15 mouse cellular contexts compared by ENCODE assay signal in genomic region chr19:20707159-20707558, GRCm38 (mm10). TPM values are rescaled to one million over a fixed set of nuclear protein-coding genes. Genes with fewer than 3 reads are reported as not detected.
"Had no signal": no experiment of that assay in that cellular context is flagged by ENCODE, and none has a peak within 500 bp of the region (broad histone marks: within the 10 kb centered on the region; RNA-seq: fewer than 3 reads in every experiment).

No protein-coding gene starts in this region.

- H3K4me3 ChIP-seq: embryonic facial prominence, embryonic 10.5 days; embryonic facial prominence, embryonic 12.5 days; embryonic facial prominence, embryonic 13.5 days; embryonic facial prominence, embryonic 15.5 days; erythroblast, embryonic 14.5 days; forebrain, embryonic 10.5 days; forebrain, embryonic 12.5 days; forebrain, embryonic 13.5 days; forebrain, embryonic 15.5 days; gastrocnemius, adult 2 months; heart, adult 2 months had no signal

- H3K27me3 ChIP-seq: embryonic facial prominence, embryonic 12.5 days; embryonic facial prominence, embryonic 13.5 days; embryonic facial prominence, embryonic 15.5 days; forebrain, embryonic 12.5 days; forebrain, embryonic 13.5 days; forebrain, embryonic 15.5 days had no signal

- H3K4me2 ChIP-seq: embryonic facial prominence, embryonic 12.5 days; embryonic facial prominence, embryonic 13.5 days; embryonic facial prominence, embryonic 15.5 days; forebrain, embryonic 12.5 days; forebrain, embryonic 13.5 days; forebrain, embryonic 15.5 days had no signal

- H3K9ac ChIP-seq: embryonic facial prominence, embryonic 12.5 days; embryonic facial prominence, embryonic 13.5 days; embryonic facial prominence, embryonic 15.5 days; forebrain, embryonic 12.5 days; forebrain, embryonic 13.5 days; forebrain, embryonic 15.5 days; forebrain, postnatal 0 days had no signal

- H3K9me3 ChIP-seq: embryonic facial prominence, embryonic 10.5 days; embryonic facial prominence, embryonic 12.5 days; embryonic facial prominence, embryonic 13.5 days; embryonic facial prominence, embryonic 15.5 days; forebrain, embryonic 10.5 days; forebrain, embryonic 12.5 days; forebrain, embryonic 13.5 days; forebrain, embryonic 15.5 days had no signal

- H3K4me1 ChIP-seq: embryonic facial prominence, embryonic 12.5 days; embryonic facial prominence, embryonic 13.5 days; embryonic facial prominence, embryonic 15.5 days; forebrain, embryonic 12.5 days; forebrain, embryonic 15.5 days had no signal

- H3K27ac ChIP-seq: embryonic facial prominence, embryonic 10.5 days; embryonic facial prominence, embryonic 12.5 days; embryonic facial prominence, embryonic 13.5 days; embryonic facial prominence, embryonic 15.5 days; forebrain, embryonic 10.5 days; forebrain, embryonic 12.5 days; forebrain, embryonic 13.5 days; forebrain, embryonic 15.5 days; gastrocnemius, adult 2 months; heart, adult 2 months had no signal

- H3K36me3 ChIP-seq: embryonic facial prominence, embryonic 10.5 days; embryonic facial prominence, embryonic 12.5 days; embryonic facial prominence, embryonic 13.5 days; embryonic facial prominence, embryonic 15.5 days; forebrain, embryonic 10.5 days; forebrain, embryonic 12.5 days; forebrain, embryonic 15.5 days had no signal

- ATAC-seq: forebrain, embryonic 13.5 days; forebrain, embryonic 14.5 days; forebrain, embryonic 15.5 days; forebrain, embryonic 16.5 days; forebrain, postnatal 0 days had no signal

RNA-seq across cellular contexts. Expression of gene Aldh1a7, which starts 20.2 kb away (rescaled TPM):
- total RNA-seq: granulocyte monocyte progenitor cell, adult 5-6 weeks had no signal
- polyA plus RNA-seq: erythroblast, embryonic 14.5 days had no signal
